Mouse (Mus musculus): Measurements from ENCODE around the gene Gabarap. TPM values are rescaled to one million over a fixed set of nuclear protein-coding genes. Genes with fewer than 3 reads are reported as not detected.
A peak's percentile ranks its signal among the peaks of the same experiment; 100 is the strongest.

Gabarap gene
- total and polyA plus RNA-seq, 2 experiments from 2014 or later, result 197 to 501 TPM

DNA sequence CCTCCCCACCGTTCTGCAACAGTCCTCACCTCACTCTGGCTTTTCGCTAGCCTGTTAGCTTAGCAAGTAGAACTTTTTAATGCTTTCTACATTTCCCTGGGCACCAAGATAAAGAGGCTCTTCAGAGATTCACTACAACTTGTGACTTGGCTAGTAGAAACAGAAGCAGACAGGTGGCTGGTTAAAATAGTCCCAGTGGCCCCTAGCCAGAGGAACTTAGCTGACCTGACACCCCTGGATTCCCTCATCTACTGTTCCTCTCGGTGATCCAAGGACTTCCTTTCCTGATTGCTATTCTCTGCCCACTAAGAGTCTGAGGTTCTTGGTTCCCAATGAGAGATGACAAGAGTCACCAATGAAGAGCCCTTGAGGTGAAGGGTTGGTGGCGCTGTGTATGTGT, 7.6 kb upstream of the Gabarap start:
- H3K9ac ChIP-seq (replicated peaks; ENCODE audit: low read length, poor library complexity, severe bottlenecking), result peak overlapping the region; percentile 87

DNA sequence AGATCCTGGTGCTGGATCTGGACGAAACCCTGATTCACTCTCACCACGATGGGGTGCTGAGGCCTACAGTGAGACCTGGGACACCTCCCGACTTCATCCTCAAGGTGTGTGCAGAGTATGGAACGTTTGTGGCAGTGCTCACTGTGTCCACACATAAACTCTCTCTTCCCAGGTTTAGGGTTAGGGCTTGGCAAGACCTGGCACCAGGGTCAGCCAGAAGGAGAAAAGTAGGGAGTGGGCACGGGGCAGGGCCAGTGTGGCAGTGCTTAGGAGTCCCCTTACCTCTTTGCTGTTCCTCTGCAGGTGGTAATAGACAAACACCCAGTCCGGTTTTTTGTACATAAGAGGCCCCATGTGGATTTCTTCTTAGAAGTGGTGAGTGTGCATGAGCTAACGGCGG, 6.5 kb upstream of the Gabarap start:
- ATAC-seq (ENCODE audit: low FRiP score), result no peak
- Histone ChIP-seq H3K9ac (replicated peaks; ENCODE audit: low read length, poor library complexity, severe bottlenecking) (no peak overlapping the region), H3K27me3 (ENCODE audit: insufficient read depth, low read length) (no peaks in the 10 kb centered on the region), H3K4me3 (ENCODE audit: low read depth, low read length) (no peak overlapping the region), H3K4me2 (ENCODE audit: low read depth, low read length, poor library complexity, severe bottlenecking) (no peak overlapping the region), H3K36me3 (ENCODE audit: insufficient read depth, low read length) (peaks cover 38% of the 10 kb centered on the region), H3K27ac (ENCODE audit: low read depth, low read length) (no peak overlapping the region), H3K9me3 (ENCODE audit: low read length) (no peaks in the 10 kb centered on the region), H3K4me1 (ENCODE audit: insufficient read depth, low read length) (peaks cover 13% of the 10 kb centered on the region)
- no peak for TF ChIP-seq CTCF (IDR thresholded peaks at IDR 0.05)
- 93% methylated on average over 8 of the region's 8 CpGs for WGBS
- no peak for DNase-seq (ENCODE audit: low spot score)

More for the DNA sequence above, 7.6 kb upstream of the Gabarap start:
- Histone ChIP-seq H3K36me3 (ENCODE audit: insufficient read depth, low read length) (peaks cover 28% of the 10 kb centered on the region), H3K9me3 (ENCODE audit: low read length) (no peaks in the 10 kb centered on the region), H3K4me2 (ENCODE audit: low read depth, low read length, poor library complexity, severe bottlenecking) (peak overlapping the region; percentile 90; the same call in 1 of the 2 replicates), H3K27me3 (ENCODE audit: insufficient read depth, low read length) (no peaks in the 10 kb centered on the region), H3K27ac (ENCODE audit: low read depth, low read length) (no peak overlapping the region), H3K4me3 (ENCODE audit: low read depth, low read length) (0 out of 2 replicates have a peak overlapping the region, but pooled peaks have one; percentile 89), H3K4me1 (ENCODE audit: insufficient read depth, low read length) (peaks cover 17% of the 10 kb centered on the region)
- TF ChIP-seq CTCF (IDR thresholded peaks at IDR 0.05), result no peak
- no peak for ATAC-seq (ENCODE audit: low FRiP score)
- no peak for DNase-seq (ENCODE audit: low spot score)
- WGBS, result 90% methylated on average over 4 of the region's 4 CpGs

DNA sequence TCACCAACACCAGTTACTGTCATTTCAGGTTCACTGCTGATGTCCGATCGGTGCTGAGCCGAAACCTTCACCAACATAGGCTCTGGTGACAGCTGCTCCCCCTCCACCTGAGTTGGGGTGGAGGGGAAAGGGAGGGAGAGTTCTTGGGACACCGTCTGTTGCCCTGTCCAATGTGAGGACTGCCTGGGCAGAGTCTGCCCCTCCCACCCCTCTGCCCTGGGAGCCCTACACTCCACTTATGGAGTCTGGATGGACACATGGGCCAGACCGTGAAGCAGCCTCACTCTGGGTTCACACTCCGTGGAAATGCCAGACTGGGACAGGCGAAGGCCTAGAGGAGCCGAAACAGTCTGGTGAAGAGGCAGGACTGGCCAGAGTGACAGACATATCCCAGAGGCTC, 994 bp upstream of the Gabarap start:
- no peaks in the 10 kb centered on the region for H3K27me3 ChIP-seq (ENCODE audit: insufficient read depth, low read length)
- no peak overlapping the region for H3K27ac ChIP-seq (ENCODE audit: low read depth, low read length)
- ATAC-seq (ENCODE audit: low FRiP score) (no peak), DNase-seq (ENCODE audit: low spot score) (no peak)
- H3K4me3 ChIP-seq (ENCODE audit: low read depth, low read length), result no peak overlapping the region
- H3K4me1 ChIP-seq (ENCODE audit: insufficient read depth, low read length), result no peaks in the 10 kb centered on the region; the same call in 1 of the 2 replicates
- no peak for TF ChIP-seq CTCF (IDR thresholded peaks at IDR 0.05)
- H3K36me3 ChIP-seq (ENCODE audit: insufficient read depth, low read length), result peaks cover 37% of the 10 kb centered on the region
- no peak overlapping the region for H3K4me2 ChIP-seq (ENCODE audit: low read depth, low read length, poor library complexity, severe bottlenecking)
- WGBS, result 87% methylated on average over 8 of the region's 8 CpGs
- H3K9ac ChIP-seq (replicated peaks; ENCODE audit: low read length, poor library complexity, severe bottlenecking), result no peak overlapping the region
- no peaks in the 10 kb centered on the region for H3K9me3 ChIP-seq (ENCODE audit: low read length)

DNA sequence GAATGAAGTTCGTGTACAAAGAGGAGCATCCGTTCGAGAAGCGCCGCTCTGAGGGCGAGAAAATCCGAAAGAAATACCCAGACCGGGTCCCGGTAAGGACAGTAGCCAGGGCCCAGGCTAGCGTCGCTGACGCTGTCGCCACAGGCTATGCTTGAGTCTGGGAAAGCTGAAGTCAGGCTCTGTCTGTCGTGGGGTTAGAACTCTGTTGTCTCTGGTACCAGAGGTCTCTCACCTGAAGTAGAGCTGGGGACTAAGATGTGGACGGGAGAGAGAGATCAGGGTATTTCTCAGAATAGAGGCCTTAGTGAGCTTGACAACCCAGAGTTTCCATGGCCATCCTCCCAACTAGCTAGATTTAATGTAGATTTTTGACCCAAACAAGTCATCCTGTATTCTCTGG, 768 bp downstream of the Gabarap start:
- H3K4me2 ChIP-seq (ENCODE audit: low read depth, low read length, poor library complexity, severe bottlenecking), result peak overlapping the region; percentile 61
- no peak for TF ChIP-seq CTCF (IDR thresholded peaks at IDR 0.05)
- DNase-seq (ENCODE audit: low spot score) (no peak), ATAC-seq (ENCODE audit: low FRiP score) (no peak)
- H3K27ac ChIP-seq (ENCODE audit: low read depth, low read length), result peak overlapping the region; percentile 85
- H3K4me1 ChIP-seq (ENCODE audit: insufficient read depth, low read length), result no peaks in the 10 kb centered on the region; the same call in 1 of the 2 replicates
- peak overlapping the region; percentile 88 for H3K9ac ChIP-seq (replicated peaks; ENCODE audit: low read length, poor library complexity, severe bottlenecking)
- WGBS, result 0% methylated on average over 15 of the region's 15 CpGs
- peaks cover 27% of the 10 kb centered on the region for H3K36me3 ChIP-seq (ENCODE audit: insufficient read depth, low read length)
- H3K27me3 ChIP-seq (ENCODE audit: insufficient read depth, low read length), result no peaks in the 10 kb centered on the region
- no peaks in the 10 kb centered on the region for H3K9me3 ChIP-seq (ENCODE audit: low read length)
- H3K4me3 ChIP-seq (ENCODE audit: low read depth, low read length), result peak overlapping the region; percentile 56

DNA sequence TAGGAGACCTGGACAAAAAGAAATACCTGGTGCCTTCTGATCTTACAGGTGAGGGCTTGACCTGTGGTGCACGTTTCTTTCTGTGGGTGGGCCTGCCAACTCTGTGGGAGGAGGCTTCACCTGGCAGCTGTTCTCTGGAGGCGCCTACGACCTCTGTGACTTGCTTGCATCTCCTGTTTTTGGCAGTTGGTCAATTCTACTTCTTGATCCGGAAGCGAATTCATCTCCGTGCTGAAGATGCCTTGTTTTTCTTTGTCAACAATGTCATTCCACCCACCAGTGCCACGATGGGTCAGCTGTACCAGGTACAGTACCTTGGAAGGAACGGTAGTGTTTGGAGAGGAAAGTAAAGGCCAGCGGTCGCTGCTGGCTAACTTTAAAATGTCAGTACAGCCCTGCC, 1.5 kb downstream of the Gabarap start:
- Histone ChIP-seq H3K9me3 (ENCODE audit: low read length) (no peaks in the 10 kb centered on the region), H3K27ac (ENCODE audit: low read depth, low read length) (no peak overlapping the region), H3K4me1 (ENCODE audit: insufficient read depth, low read length) (no peaks in the 10 kb centered on the region; the same call in 1 of the 2 replicates), H3K36me3 (ENCODE audit: insufficient read depth, low read length) (peaks cover 27% of the 10 kb centered on the region), H3K9ac (replicated peaks; ENCODE audit: low read length, poor library complexity, severe bottlenecking) (peak overlapping the region; percentile 88), H3K4me2 (ENCODE audit: low read depth, low read length, poor library complexity, severe bottlenecking) (peak overlapping the region; percentile 61), H3K4me3 (ENCODE audit: low read depth, low read length) (peak overlapping the region; percentile 56), H3K27me3 (ENCODE audit: insufficient read depth, low read length) (no peaks in the 10 kb centered on the region)
- 85% methylated on average over 10 of the region's 10 CpGs for WGBS
- ATAC-seq (ENCODE audit: low FRiP score) (no peak), DNase-seq (ENCODE audit: low spot score) (no peak)
- TF ChIP-seq CTCF (IDR thresholded peaks at IDR 0.05), result no peak

- Histone ChIP-seq H3K4me3 (ENCODE audit: low read depth, low read length) (no peak overlapping the region), H3K36me3 (ENCODE audit: insufficient read depth, low read length) (peaks cover 22% of the 10 kb centered on the region), H3K9me3 (ENCODE audit: low read length) (no peaks in the 10 kb centered on the region), H3K27ac (ENCODE audit: low read depth, low read length) (no peak overlapping the region), H3K4me2 (ENCODE audit: low read depth, low read length, poor library complexity, severe bottlenecking) (peak overlapping the region; percentile 61), H3K27me3 (ENCODE audit: insufficient read depth, low read length) (no peaks in the 10 kb centered on the region), H3K9ac (replicated peaks; ENCODE audit: low read length, poor library complexity, severe bottlenecking) (no peak overlapping the region), H3K4me1 (ENCODE audit: insufficient read depth, low read length) (no peaks in the 10 kb centered on the region; the same call in 1 of the 2 replicates)
- no peak for ATAC-seq (ENCODE audit: low FRiP score)
- 92% methylated on average over 3 of the region's 3 CpGs for WGBS
- DNase-seq (ENCODE audit: low spot score), result no peak
- no peak for TF ChIP-seq CTCF (IDR thresholded peaks at IDR 0.05)
Measured at GRCm38 (mm10) chr11:69992932-69993331, 2.0 kb downstream of the Gabarap start.
